In the genomic region with DNA sequence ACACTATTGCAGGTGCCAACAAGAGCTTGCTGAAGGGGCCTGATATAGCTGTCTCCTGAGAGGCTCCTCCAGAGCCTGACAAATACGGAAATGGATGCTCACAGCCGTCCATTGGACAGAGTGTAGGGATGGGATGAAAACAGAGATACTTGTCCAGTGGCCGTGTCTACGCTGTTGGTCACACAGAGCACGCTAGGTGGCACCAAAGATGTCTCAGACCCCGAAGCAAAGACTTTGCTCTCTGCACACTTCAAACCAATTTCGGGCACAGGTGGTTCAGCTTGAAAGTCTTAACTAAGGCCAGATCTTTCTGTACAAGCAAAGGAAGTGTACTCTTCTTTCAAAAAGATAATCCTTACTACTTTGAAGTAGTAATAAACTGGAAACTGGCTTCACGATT, we compare ENCODE assay signal across 10 mouse cellular contexts. TPM values are rescaled to one million over a fixed set of nuclear protein-coding genes. Genes with fewer than 3 reads are reported as not detected.
A peak's percentile ranks its signal among the peaks of the same experiment; 100 is the strongest.
DNase-seq lines count a peak whose midpoint lies in the region; ATAC-seq and TF ChIP-seq lines count a peak whose summit lies in the region.
"Had no signal": no experiment of that assay in that cellular context is flagged by ENCODE, and none has a peak within 500 bp of the region (broad histone marks: within the 10 kb centered on the region; RNA-seq: fewer than 3 reads in every experiment).

No protein-coding gene starts in this region.

- no peaks in the 10 kb centered on the region for H3K9me3 ChIP-seq in kidney, embryonic 15.5 days (replicated peaks)
- no peaks in the 10 kb centered on the region for H3K9me3 ChIP-seq in E14TG2a.4 (ENCODE audit: low read length)
- H3K9me3 ChIP-seq: megakaryocyte, embryonic 14.5 days had no signal

- peak; percentile 36 for DNase-seq in kidney, adult 2 months
- peak; percentile 60 for DNase-seq in 416B (ENCODE audit: low read depth)
- DNase-seq in induced T-regulatory cell, adult 2 months (ENCODE audit: low read depth): peak; percentile 9
- DNase-seq in right cerebral cortex, postnatal 36 days (ENCODE audit: low spot score in 2 of 2): no peak
- DNase-seq in spleen, adult 12 weeks (ENCODE audit: low spot score): no peak
- DNase-seq: adrenal gland, adult 8-10 months; heart, postnatal 4 days had no signal

- TF ChIP-seq CTCF in kidney, adult 2 months (conservative IDR thresholded peaks at IDR 0.05; ENCODE audit: insufficient read depth, insufficient read length, low read depth, low read length): peak; percentile 60
- TF ChIP-seq CTCF in E14TG2a.4 (conservative IDR thresholded peaks at IDR 0.05; ENCODE audit: low read length): peak; percentile 12; the same call in 1 of the 2 replicates

- H3K36me3 ChIP-seq in kidney, adult 2 months (ENCODE audit: control insufficient read depth, insufficient read depth, low read length): no peaks in the 10 kb centered on the region
- H3K36me3 ChIP-seq in kidney, embryonic 15.5 days: no peaks in the 10 kb centered on the region
- H3K36me3 ChIP-seq in E14TG2a.4 (ENCODE audit: insufficient read depth, low read length): no peaks in the 10 kb centered on the region

- H3K27me3 ChIP-seq in kidney, adult 2 months (replicated peaks; ENCODE audit: control insufficient read depth, insufficient read depth, low read length): no peaks in the 10 kb centered on the region
- H3K27me3 ChIP-seq in kidney, embryonic 15.5 days: no peaks in the 10 kb centered on the region
- H3K27me3 ChIP-seq in E14TG2a.4 (ENCODE audit: insufficient read depth, low read length): no peaks in the 10 kb centered on the region
- H3K27me3 ChIP-seq: megakaryocyte, embryonic 14.5 days had no signal

- H3K4me1 ChIP-seq in kidney, adult 2 months (ENCODE audit: control insufficient read depth, insufficient read depth, low read length): no peaks in the 10 kb centered on the region
- H3K4me1 ChIP-seq in kidney, embryonic 15.5 days: no peaks in the 10 kb centered on the region
- no peaks in the 10 kb centered on the region for H3K4me1 ChIP-seq in E14TG2a.4 (replicated peaks; ENCODE audit: low read depth, low read length)
- H3K4me1 ChIP-seq: megakaryocyte, embryonic 14.5 days had no signal

- ATAC-seq in kidney, embryonic 15.5 days (replicated peaks; ENCODE audit: low FRiP score): no peak

- no peak overlapping the region for H3K9ac ChIP-seq in kidney, embryonic 15.5 days

- no peak for TF ChIP-seq POLR2A in kidney, adult 2 months (IDR thresholded peaks at IDR 0.05; ENCODE audit: low read depth, low read length)

- no peak overlapping the region for H3K4me3 ChIP-seq in kidney, adult 2 months (ENCODE audit: insufficient read depth, low read depth, low read length)
- no peak overlapping the region for H3K4me3 ChIP-seq in kidney, embryonic 15.5 days (replicated peaks)
- no peak overlapping the region for H3K4me3 ChIP-seq in E14TG2a.4 (replicated peaks; ENCODE audit: low read length)
- H3K4me3 ChIP-seq: megakaryocyte, embryonic 14.5 days had no signal

- H3K27ac ChIP-seq in kidney, adult 2 months (ENCODE audit: insufficient read depth, low read depth, low read length): no peak overlapping the region
- no peak overlapping the region for H3K27ac ChIP-seq in kidney, embryonic 15.5 days

- 55% methylated on average over 8 of the region's 8 CpGs for WGBS in kidney, adult 2 months
- WGBS in kidney, embryonic 15.5 days: 61% methylated on average over 8 of the region's 8 CpGs

- H3K4me2 ChIP-seq in kidney, embryonic 15.5 days: no peak overlapping the region

RNA-seq across cellular contexts. Expression of gene Fam184a, which starts 55.8 kb away (rescaled TPM):
- 3.7 and 3.9 TPM in 2 replicates for polyA plus RNA-seq in kidney, adult 2 months (2012; rRNA removed)
- 5.7 and 7.2 TPM in 2 replicates for polyA plus RNA-seq in kidney, embryonic 15.5 days (2015; fragmentation: Nextera tagmentation; extraction: Ambion mirVana)

Comparison
In these comparisons a context has a peak if more than half of its experiments do, and no peak if none do; other contexts are left out.
1. DNase-seq: peak in kidney, adult 2 months (single experiment), 416B (single experiment) and induced T-regulatory cell, adult 2 months (single experiment); none in right cerebral cortex, postnatal 36 days (0 of 2) and spleen, adult 12 weeks (single experiment).